Mouse (Mus musculus) spleen, postnatal 0 days (tissue): ENCODE measurements around the gene Ppm1m. TPM values are rescaled to one million over a fixed set of nuclear protein-coding genes. Genes with fewer than 3 reads are reported as not detected.

Experiments used
- microRNA counts: library from miRNA; unstranded; fragments of <30 nt; microRNA quantifications from one replicate; lab custom pipeline; 2015
- polyA plus RNA-seq: library from polyadenylated mRNA; unstranded; fragments of >200 nt; fragmentation: Nextera tagmentation; extraction: Ambion mirVana; gene quantifications from 2 replicates; pipeline ENCODE4 v1.2.1, GENCODE M21; 2015

Ppm1m gene
- 23.2 and 34.1 TPM in 2 replicates for polyA plus RNA-seq

GRCm38 (mm10) chr9:106199535-106200272 is at the start of gene Ppm1m:
Ppm1m (minus strand) TSS chr9:106199746.

DNA sequence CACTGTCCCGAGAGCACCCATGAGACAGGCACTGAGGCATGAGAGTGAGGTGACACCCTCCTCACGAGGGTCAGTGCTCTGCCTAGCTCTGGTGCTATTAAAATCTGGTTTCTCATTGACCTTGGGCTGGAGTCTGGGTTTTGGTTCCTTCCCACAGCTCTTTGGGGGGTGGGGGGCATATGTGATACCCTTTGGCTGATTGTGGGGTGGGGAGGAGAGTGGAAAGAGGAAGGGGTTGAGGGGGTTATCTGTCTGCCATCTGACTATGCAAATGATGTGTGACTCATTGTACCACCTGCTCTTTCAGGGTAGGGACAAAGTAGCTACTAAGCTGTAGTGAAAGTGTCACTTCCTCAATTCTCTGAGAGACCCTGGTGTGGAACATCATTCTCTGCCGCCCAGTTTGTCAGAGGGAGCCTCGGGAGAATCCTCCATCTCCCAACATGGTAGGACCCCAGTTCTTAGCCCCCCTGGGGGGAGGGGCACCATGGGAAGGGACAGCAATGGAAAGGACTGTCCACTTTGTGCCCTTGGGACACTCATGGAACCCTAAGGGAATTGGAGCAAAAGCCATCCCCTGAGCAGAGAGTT is 22.8 kb upstream of the Ppm1m start, which contains the start of gene Tlr9:
Gene Tlr9, plus strand, starts transcription at position 338 of the 591 bp plus-strand sequence.

GRCm38 (mm10) chr9:106202819-106203636 is 3.5 kb upstream of the Ppm1m start, which contains the start of gene Twf2:
Twf2 (plus strand) TSS chr9:106203108.

DNA sequence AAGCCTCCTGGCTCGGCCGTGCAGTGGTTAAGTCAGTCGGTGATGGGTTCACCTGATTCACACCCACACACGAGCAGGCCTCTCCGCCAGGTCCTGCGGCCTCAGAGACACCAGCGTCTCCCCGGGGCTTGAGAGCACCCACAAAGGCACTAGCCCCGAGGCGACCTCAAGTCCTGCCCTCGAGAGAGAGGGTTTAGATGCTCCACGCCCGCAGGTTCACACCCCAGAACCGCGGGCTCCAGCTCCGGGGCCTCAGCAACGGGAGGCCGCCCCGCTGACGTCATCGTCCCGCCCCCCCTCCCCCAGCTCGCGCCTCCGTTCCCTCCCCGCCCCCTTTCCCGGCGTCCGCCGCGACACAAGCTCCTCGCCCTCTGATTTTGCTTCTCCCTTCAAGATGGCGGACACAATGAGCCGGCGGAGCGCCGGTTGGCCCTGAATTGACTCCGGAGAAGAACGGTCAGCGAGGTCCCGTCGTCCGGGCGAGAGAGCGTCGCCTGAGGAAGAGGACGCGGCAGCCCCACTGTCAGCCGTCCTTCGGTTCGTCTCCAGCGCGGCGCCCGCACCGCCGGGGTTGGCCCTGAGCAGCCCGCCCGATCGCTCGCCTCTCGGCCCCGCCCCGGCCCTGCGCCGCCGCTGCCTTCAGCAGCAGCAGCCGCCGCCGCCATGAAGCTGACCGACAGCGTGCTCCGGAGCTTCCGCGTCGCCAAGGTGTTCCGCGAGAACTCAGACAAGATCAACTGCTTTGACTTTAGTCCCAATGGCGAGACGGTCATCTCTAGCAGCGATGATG is 28.8 kb downstream of the Ppm1m start, which contains the start of gene Wdr82:
Gene Wdr82, plus strand, starts transcription at position 373 of the 790 bp plus-strand sequence.

DNA sequence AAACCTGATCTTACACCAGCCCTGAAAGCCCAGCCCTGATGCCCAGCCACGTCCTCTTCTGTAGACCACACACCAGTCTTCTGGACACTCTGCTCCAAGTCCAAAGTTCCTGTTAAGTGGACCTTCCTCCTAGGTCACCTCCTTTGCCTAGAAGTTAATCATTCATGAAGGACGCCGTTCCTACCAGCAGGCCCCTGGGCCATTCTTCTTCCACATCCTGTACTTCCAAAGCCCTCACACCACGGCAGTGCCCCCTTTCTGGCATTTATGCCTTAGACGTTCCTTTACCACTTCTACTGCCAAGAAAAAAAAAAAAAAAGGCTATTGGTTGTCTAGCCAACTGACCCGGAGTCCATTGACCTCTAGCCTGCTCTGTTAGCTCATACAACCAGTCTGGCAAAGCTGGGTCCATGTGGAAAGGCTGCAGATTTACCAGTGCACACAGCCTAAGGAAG is 41.5 kb downstream of the Ppm1m start, which contains the start of gene Glyctk:
Gene Glyctk, minus strand, starts transcription at position 102 of the 455 bp plus-strand sequence.

MicroRNAs encoded within 50 kb of the gene (microRNA counts, 519-probe panel; counts per million panel counts)
- microRNA mmu-let-7g (lab: Ali Mortazavi, UCI): 9,634 counts per million, percentile 91 among the panel's probes with 10 or more counts

Other genes starting within 250 kb of the Ppm1m start
- 0.18 and 0.33 TPM in 2 replicates for gene Col6a5, start 239.1 kb downstream of the Ppm1m start, polyA plus RNA-seq
- 0.22 TPM in 2 replicates for gene Col6a4, start 103.0 kb downstream of the Ppm1m start, polyA plus RNA-seq
- 0.93 and 1.1 TPM in 2 replicates for gene Glyctk, start 41.6 kb downstream of the Ppm1m start, polyA plus RNA-seq
- 10.7 and 11.4 TPM in 2 replicates for gene Wdr82, start 28.8 kb downstream of the Ppm1m start, polyA plus RNA-seq
- 41.6 and 51.7 TPM in 2 replicates for gene Twf2, start 3.4 kb upstream of the Ppm1m start, polyA plus RNA-seq
- 0.29 and 0.41 TPM in 2 replicates for gene Tlr9, start 22.9 kb upstream of the Ppm1m start, polyA plus RNA-seq
- gene Alas1, start 48.9 kb upstream of the Ppm1m start, polyA plus RNA-seq: 64.1 and 89.0 TPM in 2 replicates
- 29.8 TPM in 2 replicates for gene Poc1a, start 81.3 kb upstream of the Ppm1m start, polyA plus RNA-seq
- 9.0 and 11.9 TPM in 2 replicates for gene Dusp7, start 168.9 kb upstream of the Ppm1m start, polyA plus RNA-seq
- gene Rpl29, start 229.7 kb upstream of the Ppm1m start, polyA plus RNA-seq: 805 and 852 TPM in 2 replicates
- gene Acy1, start 238.6 kb upstream of the Ppm1m start, polyA plus RNA-seq: 10.7 and 12.2 TPM in 2 replicates
- 2.9 and 4.4 TPM in 2 replicates for gene Abhd14b, start 247.7 kb upstream of the Ppm1m start, polyA plus RNA-seq
- gene Abhd14a, start 247.9 kb upstream of the Ppm1m start, polyA plus RNA-seq: 17.5 and 19.9 TPM in 2 replicates